In genomic region chr2:65532127-65532854, GRCm38 (mm10) we compare ENCODE assay signal across 18 mouse cellular contexts. TPM values are rescaled to one million over a fixed set of nuclear protein-coding genes. Genes with fewer than 3 reads are reported as not detected.
"Had no signal": no experiment of that assay in that cellular context is flagged by ENCODE, and none has a peak within 500 bp of the region (broad histone marks: within the 10 kb centered on the region; RNA-seq: fewer than 3 reads in every experiment).

No protein-coding gene starts in this region.

- H3K4me1 ChIP-seq: limb, embryonic 15.5 days; liver, embryonic 12.5 days; midbrain, embryonic 10.5 days; neural tube, embryonic 12.5 days had no signal

- H3K4me3 ChIP-seq: limb, embryonic 15.5 days; liver, embryonic 12.5 days; midbrain, embryonic 10.5 days; myocyte; neural tube, embryonic 12.5 days had no signal

- H3K9ac ChIP-seq: limb, embryonic 15.5 days; liver, embryonic 12.5 days; lung, embryonic 14.5 days; neural tube, embryonic 12.5 days had no signal

- H3K27ac ChIP-seq: kidney, postnatal 0 days; limb, embryonic 15.5 days; liver, embryonic 12.5 days; midbrain, embryonic 10.5 days; neural tube, embryonic 12.5 days had no signal

- ATAC-seq: liver, embryonic 12.5 days had no signal

- H3K4me2 ChIP-seq: limb, embryonic 15.5 days; liver, embryonic 12.5 days; lung, embryonic 14.5 days; neural tube, embryonic 12.5 days had no signal

- DNase-seq: kidney, adult 11 months; kidney, adult 9 months; kidney, postnatal 36 days; lung, embryonic 14.5 days; lung, postnatal 10 days; lung, postnatal 4 days; midbrain, embryonic 14.5 days; right cerebral cortex, postnatal 4 days; spleen, adult 18-20 months; thymus, adult 2 months; thymus, postnatal 25 days had no signal

- H3K27me3 ChIP-seq: limb, embryonic 15.5 days; liver, embryonic 12.5 days; neural tube, embryonic 12.5 days had no signal

- H3K36me3 ChIP-seq: limb, embryonic 15.5 days; liver, embryonic 12.5 days; midbrain, embryonic 10.5 days; neural tube, embryonic 12.5 days had no signal

- H3K9me3 ChIP-seq: limb, embryonic 15.5 days; liver, embryonic 12.5 days; midbrain, embryonic 10.5 days; neural tube, embryonic 12.5 days had no signal

RNA-seq across cellular contexts. Expression of gene Scn3a, which starts 35.1 kb away (rescaled TPM):
- total RNA-seq: megakaryocyte, adult 5-6 weeks had no signal
